Mouse (Mus musculus): ENCODE measurements around the gene Ccdc115. TPM values are rescaled to one million over a fixed set of nuclear protein-coding genes. Genes with fewer than 3 reads are reported as not detected.
"Not testable (repeated sequence)": the region's sequence is repeated elsewhere in the genome, so short reads cannot be mapped to it uniquely, and the experiment has no call there.

Ccdc115 gene
- total RNA-seq, 2 experiments from 2014 or later = 17.2 to 20.9 TPM

- no peak for DNase-seq (ENCODE audit: low spot score in 2 of 2)
Measured at GRCm38 (mm10) chr1:34439961-34440630, 624 bp upstream of the Ccdc115 start.

GRCm38 (mm10) chr1:34438381-34439051 is 956 bp downstream of the Ccdc115 start:
- no peak for DNase-seq (ENCODE audit: low spot score in 2 of 2)

GRCm38 (mm10) chr1:34437366-34437765 is 2.1 kb downstream of the Ccdc115 start:
- DNase-seq (ENCODE audit: low spot score in 2 of 2) = not testable (repeated sequence)

GRCm38 (mm10) chr1:34436374-34436773 is 3.1 kb downstream of the Ccdc115 start:
- no peak for DNase-seq (ENCODE audit: low spot score in 2 of 2)

DNA sequence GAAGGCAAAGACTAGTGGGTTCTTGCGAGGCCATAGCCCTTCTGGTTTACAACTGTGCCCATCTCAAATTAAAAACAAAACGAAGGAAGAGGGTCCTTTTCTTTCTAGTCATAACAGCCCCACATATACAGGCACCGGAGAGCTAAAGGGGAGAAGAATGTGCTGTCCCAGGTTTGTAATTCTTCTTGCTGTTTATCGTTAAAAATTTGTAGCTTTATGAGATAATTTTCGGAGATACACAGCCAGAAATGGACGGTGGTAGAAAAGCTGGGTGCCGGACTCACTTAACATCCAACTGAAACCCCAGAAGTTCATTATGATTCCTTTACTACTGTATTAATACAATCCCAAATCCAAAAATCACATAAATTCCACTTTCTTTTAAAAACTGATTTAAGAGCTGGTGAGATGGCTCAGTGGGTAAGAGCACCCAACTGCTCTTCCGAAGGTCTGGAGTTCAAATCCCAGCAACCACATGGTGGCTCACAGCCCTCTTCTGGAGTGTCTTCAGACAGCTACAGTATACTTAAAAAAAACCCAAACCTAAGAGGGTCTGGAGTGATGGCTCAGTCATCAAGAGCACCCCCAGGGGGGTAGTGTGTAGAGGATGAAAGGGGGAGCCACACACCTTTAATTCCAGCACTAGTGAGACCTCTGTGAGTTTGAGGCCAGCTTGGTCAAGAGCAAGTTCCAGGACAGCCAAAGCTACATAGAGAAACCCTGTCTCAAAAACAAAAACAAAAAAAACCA is 3.9 kb downstream of the Ccdc115 start:
- no peak for DNase-seq (ENCODE audit: low spot score in 2 of 2)

DNA sequence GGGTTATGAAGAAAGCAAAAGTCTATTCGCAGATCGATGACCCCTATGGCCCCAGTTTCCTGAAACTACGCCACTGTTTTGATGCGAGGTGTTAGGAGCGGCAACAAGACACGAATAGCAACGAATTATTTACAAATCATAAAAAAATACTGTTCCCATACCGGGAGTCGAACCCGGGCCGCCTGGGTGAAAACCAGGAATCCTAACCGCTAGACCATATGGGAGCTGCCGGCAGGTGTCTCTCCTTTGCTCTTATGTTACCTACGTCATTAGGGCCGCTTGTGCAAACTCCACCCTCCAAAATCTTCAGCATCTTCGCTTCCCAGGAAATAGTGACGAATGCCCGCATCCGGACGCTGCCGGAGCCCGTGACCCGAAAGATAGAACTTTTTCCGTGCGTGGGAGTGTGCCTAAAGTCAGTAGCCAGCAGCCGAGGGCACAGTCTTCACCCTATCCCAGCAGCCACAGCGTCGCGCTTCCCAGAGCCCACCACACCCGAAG is 4.8 kb downstream of the Ccdc115 start:
- peak; percentile 66 to 69 for DNase-seq (ENCODE audit: low spot score in 2 of 2)

DNA sequence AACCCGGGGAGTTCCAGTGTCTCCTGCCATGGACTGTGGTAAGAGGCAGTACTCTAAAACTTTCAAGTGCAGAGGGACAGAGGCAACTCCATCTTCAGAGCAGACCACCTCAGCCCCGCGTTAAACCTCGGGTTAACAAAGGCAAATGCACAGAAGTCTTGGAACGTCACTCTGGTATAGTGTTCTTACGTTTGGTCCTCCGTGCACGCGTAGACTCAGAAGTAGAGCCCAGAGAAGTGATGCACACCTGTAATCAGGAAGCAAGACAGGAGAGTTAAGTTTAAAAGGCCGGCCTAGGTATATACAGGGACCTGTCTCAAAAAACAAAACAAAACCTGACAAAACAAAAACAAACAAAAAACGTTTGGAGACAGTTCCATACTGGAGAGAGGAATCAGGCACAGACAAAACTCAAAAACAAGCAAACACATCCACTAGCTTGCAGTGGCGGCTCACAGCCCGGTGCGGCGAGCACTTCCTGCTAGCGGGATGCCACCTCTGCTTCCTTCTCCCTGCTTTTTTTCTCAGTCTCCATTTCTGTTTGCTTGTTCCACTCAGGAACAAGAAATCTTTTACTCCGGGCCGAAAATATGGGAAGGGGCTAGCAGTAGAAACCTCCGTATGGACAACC is 5.5 kb downstream of the Ccdc115 start:
- DNase-seq (ENCODE audit: low spot score in 2 of 2) = no peak

DNA sequence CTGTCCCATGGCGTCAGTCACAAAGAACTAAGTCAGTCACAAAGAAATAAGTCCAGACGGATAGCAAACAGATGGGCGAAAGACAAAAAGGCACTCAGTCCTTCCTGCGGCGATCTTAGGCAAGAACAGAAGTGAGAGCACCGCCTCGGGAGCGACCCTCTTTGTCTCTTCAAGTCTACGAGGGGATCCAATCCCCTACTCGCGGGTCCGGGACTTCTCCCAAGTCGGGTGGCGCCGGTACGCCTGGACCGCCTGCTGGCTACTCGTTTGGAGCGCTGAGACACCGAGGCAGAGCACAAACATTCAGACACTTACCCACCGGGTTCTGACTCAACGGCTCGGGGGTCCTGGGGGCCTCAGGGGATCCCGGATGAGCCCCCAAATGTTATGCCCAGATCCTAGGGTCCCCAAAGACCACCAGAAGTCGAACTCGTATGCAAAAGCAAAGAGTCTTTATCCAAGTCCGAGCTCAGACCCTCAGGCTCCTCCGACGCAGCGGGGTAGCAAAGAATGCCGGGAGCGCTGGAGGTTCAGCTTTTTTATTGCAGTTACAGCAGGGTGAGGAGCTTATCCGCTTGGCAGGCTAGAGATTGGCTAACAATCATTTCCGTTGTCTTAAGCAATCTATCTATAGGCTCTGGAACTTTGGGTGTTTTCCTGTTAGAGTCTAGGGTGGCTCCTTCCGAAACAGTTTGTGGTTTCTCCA is 6.5 kb downstream of the Ccdc115 start:
- DNase-seq (ENCODE audit: low spot score in 2 of 2) = peak in 1 of 2 experiments; percentile 37

DNA sequence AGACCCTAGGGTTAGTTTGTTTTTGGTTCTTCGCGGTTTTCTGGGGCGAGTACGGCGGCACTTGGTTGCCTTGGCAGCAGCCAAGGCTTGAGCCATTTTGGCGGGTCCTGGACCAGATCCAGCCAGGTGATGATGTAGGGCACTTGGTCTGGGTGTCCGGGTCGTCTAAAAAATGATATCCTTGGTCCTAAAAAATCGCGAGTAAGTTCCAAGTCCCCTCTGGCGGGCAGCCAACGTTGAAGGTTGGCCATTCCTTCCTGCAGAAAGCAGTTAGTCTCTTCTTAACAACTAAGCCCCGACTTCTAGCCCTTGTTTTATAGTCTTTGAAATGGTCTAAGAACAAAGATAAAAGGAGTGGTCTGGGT is 7.1 kb downstream of the Ccdc115 start:
- peak; percentile 33 to 52 for DNase-seq (ENCODE audit: low spot score in 2 of 2)

DNA sequence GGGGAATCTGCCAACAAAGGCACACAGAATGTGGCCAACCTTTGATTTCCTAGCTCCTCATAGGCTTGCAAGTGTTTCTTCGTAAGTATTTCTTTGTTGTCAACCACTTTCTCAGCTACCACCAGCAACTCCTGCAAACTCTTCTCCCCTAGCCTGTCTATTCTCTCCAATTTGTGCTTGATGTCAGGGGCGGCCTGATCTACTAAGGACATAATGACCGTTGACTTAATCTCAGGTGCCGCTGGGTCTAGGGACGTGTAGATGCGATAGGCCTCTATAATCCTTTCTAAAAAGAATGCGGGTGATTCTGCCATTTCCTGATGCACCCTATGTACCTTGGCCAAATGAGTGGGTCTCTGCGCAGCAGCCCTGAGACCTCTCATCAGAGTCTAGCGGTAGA is 8.0 kb downstream of the Ccdc115 start:
- DNase-seq (ENCODE audit: low spot score in 2 of 2) = no peak

DNA sequence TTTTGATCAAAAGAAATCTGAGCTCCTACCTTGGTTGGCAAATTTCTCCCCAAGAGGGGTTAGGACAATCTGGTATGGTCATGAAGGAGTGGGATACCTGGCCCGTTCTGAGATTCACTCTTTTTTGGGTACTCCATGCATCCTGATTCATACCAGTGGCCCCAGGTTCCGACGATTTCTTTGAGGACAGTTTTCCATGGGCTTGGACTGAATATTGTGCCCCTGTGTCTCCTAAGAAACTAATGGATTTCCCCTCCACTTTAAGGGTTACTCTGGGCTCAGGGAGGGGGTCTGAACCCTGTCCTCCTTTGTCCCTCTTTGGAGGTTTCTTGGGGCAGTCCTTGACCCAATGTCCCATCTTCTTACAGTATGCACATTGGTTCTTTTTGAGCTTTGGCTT is 8.5 kb downstream of the Ccdc115 start:
- DNase-seq (ENCODE audit: low spot score in 2 of 2) = no peak

DNA sequence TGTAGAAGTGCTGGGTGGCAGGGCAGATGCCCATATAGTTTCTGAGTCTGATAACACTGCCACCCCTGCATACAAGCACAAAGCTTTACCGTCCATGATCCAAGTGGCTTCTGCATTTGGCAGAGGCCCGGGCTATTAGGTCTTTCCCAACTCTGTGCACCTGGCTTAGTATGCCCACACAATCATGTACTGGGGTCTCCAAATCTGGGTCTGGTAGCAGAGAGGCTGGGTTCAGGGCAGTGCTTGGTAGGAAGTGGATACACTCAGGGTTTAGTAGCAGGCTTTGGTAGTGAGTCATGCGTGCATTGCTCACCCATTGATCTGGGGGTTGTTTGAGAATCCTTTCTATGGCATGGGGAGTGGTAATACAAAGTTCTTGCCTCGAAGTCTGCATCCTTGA is 10.2 kb downstream of the Ccdc115 start:
- DNase-seq (ENCODE audit: low spot score in 2 of 2) = no peak

DNA sequence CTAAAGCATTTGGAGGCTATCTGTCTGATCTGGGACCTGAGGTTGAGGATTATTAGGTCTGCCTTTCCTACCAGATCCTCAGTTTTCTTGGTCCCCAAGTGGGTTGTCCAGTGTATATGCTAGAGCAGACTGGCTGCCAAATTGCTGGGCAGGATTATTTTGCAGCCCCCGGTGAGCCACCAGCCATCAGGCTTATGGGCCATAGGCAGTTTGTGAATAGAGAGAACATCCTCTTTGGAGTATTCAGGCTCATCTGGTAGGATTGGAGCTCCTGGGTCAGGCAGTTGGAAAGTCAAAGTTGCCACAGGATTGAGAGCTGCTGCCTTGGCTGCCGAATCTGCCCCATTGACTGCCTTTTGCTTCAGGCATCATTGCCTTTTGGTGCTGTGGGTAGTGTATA is 11.0 kb downstream of the Ccdc115 start:
- no peak for DNase-seq (ENCODE audit: low spot score in 2 of 2)

- no peak for DNase-seq (ENCODE audit: low spot score in 2 of 2)
Measured at GRCm38 (mm10) chr1:34399182-34399953, 40.1 kb downstream of the Ccdc115 start.

- DNase-seq (ENCODE audit: low spot score in 2 of 2) = peak in 1 of 2 experiments; percentile 21
Measured at GRCm38 (mm10) chr1:34396321-34396720, 43.2 kb downstream of the Ccdc115 start.

- DNase-seq (ENCODE audit: low spot score in 2 of 2) = peak in 1 of 2 experiments; percentile 27
Measured at GRCm38 (mm10) chr1:34389234-34389891, 50.1 kb downstream of the Ccdc115 start.

- no peak for DNase-seq (ENCODE audit: low spot score in 2 of 2)
Measured at GRCm38 (mm10) chr1:34388849-34389233, 50.6 kb downstream of the Ccdc115 start.

DNA sequence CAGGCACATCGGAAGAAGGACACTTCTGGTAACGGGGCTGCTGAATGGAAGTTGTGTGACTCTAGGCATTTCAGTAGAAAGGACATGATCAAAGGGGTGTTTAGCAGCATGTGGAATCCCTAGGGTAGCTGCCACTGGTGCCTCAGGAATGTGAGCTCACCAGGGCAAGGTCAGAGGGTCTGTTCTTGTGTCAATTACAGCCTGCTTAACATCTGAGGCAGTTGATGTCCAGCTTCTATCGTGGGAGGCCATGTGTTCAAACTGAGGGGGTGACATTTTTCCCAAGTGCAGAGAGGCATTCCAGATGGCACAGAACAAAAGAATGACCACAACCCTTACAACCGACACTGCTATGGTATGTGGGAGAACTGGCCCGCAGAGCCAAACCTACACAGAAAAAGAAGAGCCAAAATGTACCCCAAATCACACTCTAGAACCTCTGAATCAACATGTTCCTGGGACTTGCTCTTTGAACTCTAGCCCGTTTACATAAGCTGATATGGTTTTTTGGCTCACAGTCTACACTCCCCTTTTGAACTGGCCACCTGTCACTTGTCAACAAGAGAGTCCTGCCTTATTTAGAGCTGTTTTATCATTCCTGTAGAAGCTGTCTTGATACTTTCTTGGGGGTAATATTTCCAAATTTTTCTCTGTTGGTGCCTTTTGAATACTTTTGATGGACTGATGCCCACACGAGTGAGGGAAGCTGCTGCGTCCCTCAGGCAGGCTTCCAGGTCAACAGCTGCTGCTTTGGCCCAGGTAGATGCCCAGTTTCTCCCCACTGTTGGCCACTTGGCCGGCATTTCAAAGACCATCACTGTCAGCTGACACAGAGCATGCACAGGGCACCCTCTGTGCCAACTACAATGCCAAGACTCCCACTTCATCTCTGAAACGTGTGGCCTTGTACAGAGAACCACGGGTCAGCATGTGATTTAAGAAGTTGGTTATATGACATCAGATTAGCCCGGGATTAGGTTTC is 51.8 kb downstream of the Ccdc115 start:
- DNase-seq (ENCODE audit: low spot score in 2 of 2) = peak in 1 of 2 experiments; percentile 56

Data from gastrocnemius, postnatal 4 days (tissue).